Comparison of ENCODE assay signal across 7 mouse cellular contexts in the genomic region with DNA sequence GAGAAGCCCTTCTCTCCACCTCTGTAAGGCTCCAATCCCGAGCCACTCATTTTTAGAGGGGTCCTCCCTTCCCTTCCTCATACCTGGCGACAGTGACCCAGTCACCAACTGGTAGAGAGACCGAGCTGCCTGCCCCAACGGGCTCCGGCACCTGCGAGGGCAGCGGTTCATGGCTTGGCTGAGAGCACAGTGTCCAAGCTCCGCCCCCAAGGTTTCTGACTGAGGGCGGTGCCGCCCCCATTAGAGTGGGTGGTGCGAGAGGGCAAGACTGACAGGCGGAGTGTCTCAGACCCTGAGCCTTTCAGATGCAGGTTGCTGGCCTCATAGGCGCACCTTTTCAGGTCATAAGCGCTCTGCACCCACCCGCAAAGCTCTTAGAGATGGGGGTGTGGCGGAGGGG. TPM values are rescaled to one million over a fixed set of nuclear protein-coding genes. Genes with fewer than 3 reads are reported as not detected.
DNase-seq lines count a peak whose midpoint lies in the region; ATAC-seq lines count a peak whose summit lies in the region.

No protein-coding gene starts in this region.

- ATAC-seq in embryonic facial prominence, embryonic 14.5 days (ENCODE audit: low read depth): peak; percentile 27; the same call in 1 of the 2 replicates
- ATAC-seq in hindbrain, embryonic 16.5 days: peak; percentile 44
- ATAC-seq in liver, embryonic 12.5 days: peak; percentile 77
- ATAC-seq in monocyte, adult 5-6 weeks (replicated peaks; ENCODE audit: insufficient number of reproducible peaks, low FRiP score, low TSS enrichment, poor library complexity, severe bottlenecking): peak; percentile 54; the same call in 1 of the 2 replicates

- under 1% methylated on average over 15 of the region's 16 CpGs for WGBS in embryonic facial prominence, embryonic 14.5 days
- under 1% methylated on average over 16 of the region's 16 CpGs for WGBS in hindbrain, embryonic 16.5 days
- 3% methylated on average over 16 of the region's 16 CpGs for WGBS in liver, embryonic 12.5 days (ENCODE audit: insufficient replicate concordance)

- H3K4me3 ChIP-seq in embryonic facial prominence, embryonic 14.5 days (ENCODE audit: low read depth, low read length): peak overlapping the region; percentile 14; the same call in 1 of the 2 replicates
- peak overlapping the region; percentile 42 for H3K4me3 ChIP-seq in hindbrain, embryonic 16.5 days (ENCODE audit: low read length)
- peak overlapping the region; percentile 36 for H3K4me3 ChIP-seq in liver, embryonic 12.5 days

- H3K27ac ChIP-seq in embryonic facial prominence, embryonic 14.5 days (replicated peaks; ENCODE audit: low read depth, low read length): no peak overlapping the region
- no peak overlapping the region for H3K27ac ChIP-seq in hindbrain, embryonic 16.5 days (ENCODE audit: low read depth, low read length)
- H3K27ac ChIP-seq in liver, embryonic 12.5 days: no peak overlapping the region

- peak overlapping the region; percentile 35 for H3K4me2 ChIP-seq in embryonic facial prominence, embryonic 14.5 days (ENCODE audit: low read depth, low read length)
- H3K4me2 ChIP-seq in hindbrain, embryonic 16.5 days (ENCODE audit: low read length): peak overlapping the region; percentile 78
- peak overlapping the region; percentile 70 for H3K4me2 ChIP-seq in liver, embryonic 12.5 days

- peaks cover 12% of the 10 kb centered on the region; the same call in 1 of the 2 replicates for H3K4me1 ChIP-seq in embryonic facial prominence, embryonic 14.5 days (ENCODE audit: control insufficient read depth, insufficient read depth, low read length)
- H3K4me1 ChIP-seq in hindbrain, embryonic 16.5 days (ENCODE audit: control insufficient read depth, insufficient read depth, low read depth, low read length): peaks cover 24% of the 10 kb centered on the region
- H3K4me1 ChIP-seq in liver, embryonic 12.5 days: peaks cover 30% of the 10 kb centered on the region

- peaks cover 9% of the 10 kb centered on the region; the same call in 1 of the 2 replicates for H3K27me3 ChIP-seq in embryonic facial prominence, embryonic 14.5 days (replicated peaks; ENCODE audit: control insufficient read depth, insufficient read depth, low read length)
- no peaks in the 10 kb centered on the region for H3K27me3 ChIP-seq in hindbrain, embryonic 16.5 days (replicated peaks; ENCODE audit: control insufficient read depth, insufficient read depth, low read length)
- H3K27me3 ChIP-seq in liver, embryonic 12.5 days (replicated peaks): peaks cover 60% of the 10 kb centered on the region

- no peaks in the 10 kb centered on the region; the same call in 1 of the 2 replicates for H3K36me3 ChIP-seq in embryonic facial prominence, embryonic 14.5 days (ENCODE audit: control insufficient read depth, insufficient read depth, low read length)
- H3K36me3 ChIP-seq in hindbrain, embryonic 16.5 days (ENCODE audit: control insufficient read depth, insufficient read depth, low read length): no peaks in the 10 kb centered on the region
- H3K36me3 ChIP-seq in liver, embryonic 12.5 days: no peaks in the 10 kb centered on the region

- H3K9me3 ChIP-seq in embryonic facial prominence, embryonic 14.5 days (ENCODE audit: control insufficient read depth, low read length): no peaks in the 10 kb centered on the region
- no peaks in the 10 kb centered on the region for H3K9me3 ChIP-seq in hindbrain, embryonic 16.5 days (ENCODE audit: control insufficient read depth, low read length)
- no peaks in the 10 kb centered on the region for H3K9me3 ChIP-seq in liver, embryonic 12.5 days (replicated peaks)

- DNase-seq in CD8-positive naive resting alpha-beta T cell, adult 2 months (ENCODE audit: low read depth in 2 of 2, low spot score in 2 of 2): peak; percentile 35 to 59
- DNase-seq in WW6 (ENCODE audit: low read depth, low spot score): peak; percentile 61
- peak; percentile 35 for DNase-seq in embryonic facial prominence, embryonic 14.5 days (ENCODE audit: low spot score)
- DNase-seq in thymus, postnatal 25 days: peak; percentile 63

- no peak overlapping the region for H3K9ac ChIP-seq in embryonic facial prominence, embryonic 14.5 days (ENCODE audit: low read depth, low read length)
- H3K9ac ChIP-seq in hindbrain, embryonic 16.5 days (ENCODE audit: low read depth, low read length): peak overlapping the region; percentile 61
- H3K9ac ChIP-seq in liver, embryonic 12.5 days: peak overlapping the region; percentile 15; the same call in 1 of the 2 replicates

RNA-seq across cellular contexts. Expression of gene Kcnip2, which starts 3.7 kb away (rescaled TPM):
- 1.4 and 1.5 TPM in 2 replicates for polyA plus RNA-seq in embryonic facial prominence, embryonic 14.5 days (2014; fragmentation: Nextera tagmentation; extraction: Ambion mirVana)
- polyA plus RNA-seq in hindbrain, embryonic 16.5 days (2015; fragmentation: Nextera tagmentation; extraction: Ambion mirVana): 17.0 and 19.2 TPM in 2 replicates
- polyA plus RNA-seq in liver, embryonic 12.5 days (2016; fragmentation: Nextera tagmentation; extraction: Ambion mirVana): 1.3 and 1.4 TPM in 2 replicates
- total RNA-seq in monocyte, adult 5-6 weeks (2017): not detected in 3 replicates

RNA-seq across cellular contexts. Expression of gene Mgea5, which starts 28.5 kb away (rescaled TPM):
- polyA plus RNA-seq in embryonic facial prominence, embryonic 14.5 days (2014; fragmentation: Nextera tagmentation; extraction: Ambion mirVana): 52.3 and 56.5 TPM in 2 replicates
- polyA plus RNA-seq in hindbrain, embryonic 16.5 days (2015; fragmentation: Nextera tagmentation; extraction: Ambion mirVana): 63.7 and 68.3 TPM in 2 replicates
- polyA plus RNA-seq in liver, embryonic 12.5 days (2016; fragmentation: Nextera tagmentation; extraction: Ambion mirVana): 34.8 and 37.9 TPM in 2 replicates
- 301 to 380 TPM (median 322 TPM) in 3 replicates for total RNA-seq in monocyte, adult 5-6 weeks (2017)

Comparison
In these comparisons a context has a peak if more than half of its experiments do, and no peak if none do; other contexts are left out.
1. ATAC-seq: peak in every context shown above with its lines; median percentile 77 in liver, embryonic 12.5 days; 54 in monocyte, adult 5-6 weeks; 44 in hindbrain, embryonic 16.5 days; 27 in embryonic facial prominence, embryonic 14.5 days.